Mouse (Mus musculus) cerebellum, postnatal 36 days (tissue): ENCODE results near the gene Engase.

ENCODE experiments used
- DNase-seq, 2 experiments: peaks; one replicate each; pipeline ENCODE4 v3.0.0; 2021 to 2022; ENCODE audit warnings: mixed read lengths in 2 of 2

Engase gene

DNA sequence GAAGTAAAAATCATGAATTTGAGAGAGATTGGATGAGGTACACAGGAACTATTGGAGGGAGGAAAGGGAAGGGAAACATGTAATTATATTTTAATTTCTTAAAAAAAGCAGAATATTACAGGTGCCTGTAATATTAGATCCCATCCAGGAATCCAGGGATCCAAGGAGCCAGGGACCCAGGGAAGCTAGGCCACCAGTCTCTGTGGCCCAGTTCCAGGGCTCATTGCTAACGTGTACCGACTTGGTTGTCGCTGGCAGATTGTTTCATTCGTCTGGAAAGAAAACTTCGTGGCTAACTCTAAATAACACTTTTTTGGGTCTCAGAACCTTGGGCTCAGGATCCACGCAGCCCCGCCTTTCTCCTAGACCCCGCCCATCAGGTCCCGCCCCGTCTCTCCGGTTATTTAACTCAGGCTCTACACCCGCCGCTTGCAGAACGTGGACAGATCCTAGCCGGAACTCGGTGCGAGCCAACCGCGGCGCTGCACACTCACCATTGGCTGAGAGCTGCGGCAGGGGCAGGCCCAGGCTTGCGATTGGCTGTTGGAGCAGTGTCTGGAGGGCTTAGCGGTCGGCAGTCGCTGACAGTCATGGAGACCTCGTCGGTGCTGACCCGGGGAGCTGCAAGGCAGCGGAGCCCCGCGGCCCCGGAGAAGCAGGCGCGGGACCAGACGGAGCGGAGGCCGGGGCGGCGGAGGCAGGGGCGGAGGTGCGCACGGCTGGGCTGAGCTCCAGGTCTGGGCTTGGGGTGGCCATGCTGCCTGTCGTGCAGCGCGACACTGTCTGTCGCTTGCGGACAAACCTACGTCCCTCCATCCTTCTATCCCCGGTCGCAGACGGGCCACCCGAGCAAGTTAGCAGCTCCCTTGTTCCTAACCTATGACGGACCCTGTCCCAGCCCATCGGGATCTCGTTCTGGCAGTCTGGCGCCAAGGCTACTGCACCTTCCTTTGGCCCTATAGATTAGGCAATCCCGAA lies at the start of gene Engase:
Engase (plus strand) TSS at position 434 of the 978 bp plus-strand sequence.
- DNase-seq, result peak; percentile 95

DNA sequence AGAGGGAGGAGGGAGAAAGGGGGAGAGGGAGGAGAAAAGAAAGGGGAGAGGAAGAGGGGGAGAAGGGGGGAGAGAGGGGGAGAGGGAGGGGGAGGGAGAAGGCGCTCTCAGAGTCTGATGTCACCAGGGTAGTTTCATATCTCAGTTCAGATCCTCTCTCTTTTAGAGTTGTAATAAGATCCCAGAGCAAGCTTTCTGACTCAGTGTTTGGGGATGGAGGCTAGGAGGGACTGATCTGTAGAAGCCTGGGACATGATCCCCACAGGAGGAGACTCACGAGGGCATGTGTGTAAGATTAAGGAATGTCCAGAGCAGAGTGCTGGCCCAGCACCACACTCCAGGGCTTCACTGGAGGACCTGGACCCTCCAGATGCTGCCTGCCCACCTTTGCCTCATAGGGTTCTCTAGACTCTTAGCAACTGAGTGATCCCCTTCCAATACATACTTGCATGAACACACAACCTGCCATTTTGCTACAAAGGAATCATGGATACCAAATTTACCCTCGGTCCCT lies 49.3 kb upstream of the Engase start:
- no peak for DNase-seq

DNA sequence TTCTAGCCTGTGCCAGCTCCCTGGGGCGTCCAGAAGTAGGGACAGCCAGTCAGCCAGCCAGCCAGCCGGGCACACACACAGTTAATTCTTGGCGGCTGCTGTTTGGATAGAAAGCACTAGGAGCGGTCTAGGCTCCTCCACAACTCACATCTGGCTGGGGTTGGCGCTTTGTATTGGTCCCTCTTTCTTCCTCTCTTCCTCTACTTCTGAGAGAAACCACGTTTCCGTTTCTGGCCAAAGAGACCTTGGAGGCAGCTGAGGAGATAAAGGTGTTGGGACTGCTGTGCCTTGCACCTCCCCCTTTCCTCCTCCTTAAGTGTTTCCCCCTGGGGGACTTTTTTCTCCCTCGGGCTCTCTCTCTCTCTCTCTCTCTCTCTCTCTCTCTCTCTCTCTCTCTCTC lies 48.6 kb upstream of the Engase start, which contains the start of gene C1qtnf1:
C1qtnf1 (plus strand) TSS at position 218 of the 400 bp plus-strand sequence.
- no peak for DNase-seq

DNA sequence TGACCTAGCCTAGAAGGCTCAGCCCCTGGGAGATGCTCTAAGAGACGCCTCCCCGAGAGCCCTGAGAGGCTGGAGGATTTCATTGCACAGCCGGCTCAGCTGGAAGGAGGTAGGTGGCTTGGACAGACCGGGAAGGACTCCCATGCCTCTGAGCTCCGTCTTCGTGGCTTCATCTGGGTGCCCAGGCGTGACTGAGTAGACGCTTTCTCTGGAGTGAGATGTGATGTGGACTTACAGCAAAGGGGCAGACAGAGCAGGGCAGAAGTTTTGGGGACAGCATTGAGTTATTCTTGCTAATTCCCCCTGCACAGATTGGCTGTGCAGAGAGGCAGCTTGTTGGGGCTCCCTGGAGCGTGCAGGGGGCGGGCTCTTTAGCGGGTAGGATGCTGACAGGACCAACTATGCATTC lies 48.2 kb upstream of the Engase start:
- DNase-seq, result no peak

DNA sequence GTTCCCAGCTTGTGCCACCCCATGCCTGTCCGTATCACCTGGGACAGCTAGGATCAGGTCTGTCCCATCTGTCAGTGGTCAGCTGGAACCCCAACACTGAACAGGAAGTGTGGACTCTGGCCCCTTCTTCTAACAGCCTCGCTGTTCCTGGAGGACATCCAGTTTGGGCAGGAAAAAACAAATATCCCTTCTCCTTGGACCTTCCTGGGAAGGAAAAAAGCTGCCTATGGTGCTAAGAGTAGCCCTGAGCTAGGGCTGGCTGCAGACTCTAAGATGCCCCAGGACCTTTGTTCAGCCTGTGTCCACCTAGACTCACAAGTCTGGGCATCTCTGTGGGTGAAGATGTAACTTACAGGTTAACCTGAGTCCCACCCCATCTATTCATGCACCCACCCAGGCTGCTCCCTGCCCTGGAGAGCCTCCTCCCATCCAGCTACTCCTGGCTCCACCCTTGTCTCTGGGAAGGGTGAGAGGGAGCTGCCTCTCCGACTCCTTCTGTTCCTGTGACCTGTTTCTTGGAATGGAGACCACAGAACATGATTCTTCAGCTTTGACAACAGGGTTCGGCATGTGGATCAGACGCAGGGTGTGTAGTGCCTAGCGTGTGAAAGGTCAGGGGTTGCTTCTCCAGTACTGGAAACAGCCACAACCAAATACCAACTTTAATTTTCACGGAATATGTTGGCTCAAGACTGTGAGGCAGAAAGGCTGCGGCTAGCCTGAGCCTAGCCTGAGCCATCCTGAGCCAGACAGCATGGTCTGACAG lies 47.5 kb upstream of the Engase start:
- no peak for DNase-seq

DNA sequence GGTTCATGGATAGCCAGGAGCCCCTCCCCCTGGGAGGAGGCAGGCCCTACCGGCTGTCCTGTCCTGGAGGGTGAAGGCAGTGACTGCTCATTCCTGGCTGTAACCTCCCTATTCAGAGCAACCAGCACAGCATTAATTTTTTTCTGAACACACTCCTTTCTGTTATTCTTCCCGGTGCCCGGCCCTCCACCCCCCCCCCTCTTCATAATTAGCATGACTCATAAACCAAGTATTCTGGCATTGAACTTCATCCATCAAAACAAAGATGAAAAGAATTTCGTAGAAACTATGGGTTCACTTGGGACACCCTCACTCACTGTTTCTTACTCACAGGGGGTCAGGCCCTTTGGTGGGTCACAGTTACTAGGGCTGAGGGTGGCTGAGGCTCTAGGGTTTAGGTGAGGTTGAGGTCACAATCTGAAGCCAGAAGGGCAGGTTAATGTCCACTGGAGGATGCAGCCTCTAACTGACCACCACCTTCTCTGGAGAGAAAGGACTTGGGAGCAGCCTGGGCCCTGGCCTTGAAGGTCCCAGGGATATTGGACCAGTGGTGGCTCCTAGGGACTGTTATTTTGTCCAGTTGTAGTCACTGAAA lies 46.2 kb upstream of the Engase start:
- no peak for DNase-seq

DNA sequence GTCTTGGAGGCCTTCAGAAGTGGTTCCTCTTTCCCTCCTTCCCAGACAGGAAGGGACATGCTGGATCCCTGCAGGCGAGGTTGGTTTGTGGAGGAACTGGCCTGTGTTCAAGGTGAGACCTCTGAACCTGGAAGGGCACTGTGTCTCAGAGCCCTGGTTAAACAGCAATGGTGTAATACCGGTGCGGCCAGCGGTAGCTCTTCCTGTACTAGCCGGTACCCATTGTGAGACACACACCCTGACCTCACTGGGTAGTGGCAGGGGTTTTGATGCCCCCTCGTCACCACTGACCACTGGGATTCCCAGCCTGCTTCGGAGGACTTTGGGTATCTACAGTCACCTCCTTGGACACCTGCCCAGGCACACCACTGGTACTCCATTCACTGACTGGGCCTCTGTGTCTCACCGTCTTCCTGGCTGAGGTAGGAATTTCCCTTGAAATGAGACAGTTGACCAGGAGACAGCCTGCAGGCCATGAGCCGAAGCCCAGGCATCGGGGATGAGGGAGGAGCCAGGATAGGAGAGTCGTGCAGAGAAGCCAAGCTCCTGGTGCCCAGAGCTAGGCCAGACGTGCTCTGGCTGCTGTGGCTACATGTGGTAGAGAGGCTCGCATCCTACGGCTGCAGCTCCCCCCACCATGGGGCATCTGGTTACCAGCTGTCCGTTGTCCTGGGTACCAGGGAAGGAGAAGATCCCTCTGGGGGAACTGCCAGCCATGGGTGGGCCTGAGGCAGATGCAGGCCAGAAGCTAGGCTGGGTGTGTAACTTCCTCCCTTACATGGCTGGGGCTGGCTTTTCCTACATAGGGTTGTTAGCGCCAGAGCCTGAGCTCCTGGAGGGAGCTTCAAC lies 45.3 kb upstream of the Engase start:
- no peak for DNase-seq

DNA sequence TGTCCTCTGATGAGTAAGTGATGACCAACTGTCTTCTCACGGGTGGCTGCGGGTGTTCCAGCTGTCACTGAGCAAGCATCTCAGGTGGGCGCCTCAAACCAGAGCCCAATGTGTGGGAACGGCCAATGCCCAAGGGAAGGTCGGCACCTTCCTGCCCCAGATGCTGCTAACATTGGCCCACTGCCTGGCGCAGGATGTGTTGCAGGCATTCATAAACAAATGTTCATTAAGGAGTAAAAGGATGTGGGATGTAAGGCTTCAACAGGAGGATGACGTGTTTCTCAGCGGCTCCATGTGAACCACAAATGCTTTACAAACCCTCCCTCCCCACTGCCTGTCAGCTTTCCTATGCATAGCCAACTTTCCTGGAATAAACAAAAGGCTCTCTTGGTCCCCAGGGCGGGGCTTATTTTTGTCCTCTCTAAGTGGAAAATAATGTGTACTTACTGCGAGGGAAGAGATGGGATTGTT lies 43.2 kb upstream of the Engase start:
- DNase-seq, result no peak

DNA sequence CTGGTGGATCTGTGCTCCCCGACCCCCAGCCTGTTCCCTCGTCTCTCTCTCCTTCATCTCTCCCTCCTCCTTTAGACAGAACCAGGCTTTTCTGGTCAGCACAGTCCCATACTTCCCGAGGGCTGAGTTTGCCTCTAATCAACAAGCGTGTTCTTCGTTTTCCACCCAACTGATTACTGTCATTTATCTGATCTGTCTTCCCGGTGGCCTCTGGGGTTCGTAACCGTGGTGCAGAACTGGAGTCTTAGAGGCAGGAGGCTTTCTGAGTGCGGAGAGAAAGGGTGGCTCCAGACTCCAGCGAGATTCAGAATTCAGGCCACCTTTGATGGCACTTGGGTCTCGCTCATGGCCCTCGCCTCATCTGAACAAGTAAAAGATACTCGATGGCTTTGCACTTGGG lies 42.5 kb upstream of the Engase start:
- no peak for DNase-seq

DNA sequence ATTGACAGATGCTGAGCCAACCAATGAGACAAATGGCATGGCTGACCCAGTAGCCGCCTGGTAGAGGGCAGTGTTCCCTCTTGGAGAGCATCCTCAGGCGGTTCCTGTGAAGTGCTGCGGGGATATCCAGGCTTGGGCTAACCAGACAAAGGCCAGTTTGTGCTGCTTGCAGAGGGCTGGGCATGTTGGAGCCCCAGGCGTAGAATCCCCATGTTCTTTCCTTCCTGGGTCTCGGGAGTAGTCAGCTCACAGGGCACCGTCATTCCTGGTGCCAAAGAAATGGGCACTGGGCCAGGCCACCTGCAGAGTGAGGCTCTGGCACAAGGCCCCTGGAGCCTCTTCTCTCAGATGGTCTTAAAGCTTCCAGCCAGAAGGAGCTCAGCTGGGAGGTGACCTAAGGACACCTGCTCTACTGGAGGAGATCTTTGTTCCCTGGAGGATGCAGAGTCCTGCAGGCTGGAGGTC lies 40.1 kb upstream of the Engase start:
- DNase-seq, result peak; percentile 77 to 79

DNA sequence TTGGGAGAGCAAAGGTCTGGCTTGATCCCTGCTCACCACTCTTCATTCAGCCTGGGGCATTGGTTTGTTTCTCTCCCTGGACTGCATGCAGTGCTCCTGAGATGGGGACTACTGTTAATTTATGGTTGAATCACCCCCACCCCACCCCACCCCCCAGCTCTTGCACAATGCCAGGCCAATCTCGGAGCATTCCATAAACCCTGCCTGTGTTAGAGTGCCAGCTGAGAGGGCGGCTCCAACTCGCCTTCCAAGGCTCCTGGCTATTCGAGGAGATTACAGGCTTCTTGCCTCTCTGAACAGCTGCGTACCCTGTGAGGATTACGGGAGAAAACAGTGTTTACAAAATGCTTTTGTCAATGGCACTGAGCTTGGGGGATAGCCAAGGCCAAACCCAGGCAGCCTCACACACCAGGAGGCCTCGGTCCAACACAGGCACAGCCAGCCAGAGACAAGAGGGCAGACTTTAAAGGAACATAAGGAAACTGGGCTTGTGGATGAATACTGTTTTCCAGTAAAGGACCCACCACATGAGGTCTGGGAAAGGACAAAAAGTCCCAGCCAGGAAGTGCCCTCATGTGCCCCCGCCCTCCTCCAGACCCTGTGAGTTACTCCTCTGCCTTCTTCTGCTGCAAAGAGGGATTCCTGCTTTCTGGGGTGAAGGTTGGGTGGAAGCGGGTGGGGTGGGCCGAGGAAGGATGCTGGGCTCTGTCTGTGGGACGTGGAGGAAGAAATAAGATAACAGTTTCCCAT lies 37.8 kb upstream of the Engase start:
- no peak for DNase-seq

DNA sequence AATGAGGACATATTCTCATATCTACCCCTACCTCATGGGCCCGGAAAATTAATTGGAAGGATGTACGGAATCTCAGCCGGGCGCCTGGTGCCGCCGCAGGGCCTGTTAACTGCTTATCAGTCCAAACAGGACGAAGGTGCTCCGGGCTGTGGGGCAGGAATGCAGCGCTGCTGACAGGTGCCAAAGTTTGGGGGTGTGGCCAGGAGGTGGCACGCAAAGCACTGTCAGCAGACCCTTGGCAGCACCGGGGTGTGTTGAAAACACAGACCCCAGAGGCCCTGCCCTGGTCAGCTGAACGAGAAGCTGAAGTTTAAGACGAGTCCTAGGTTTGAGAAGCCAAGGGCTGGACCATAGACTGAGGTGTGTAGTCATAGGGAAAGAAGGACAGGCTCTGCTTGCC lies 33.9 kb upstream of the Engase start:
- DNase-seq, result no peak

DNA sequence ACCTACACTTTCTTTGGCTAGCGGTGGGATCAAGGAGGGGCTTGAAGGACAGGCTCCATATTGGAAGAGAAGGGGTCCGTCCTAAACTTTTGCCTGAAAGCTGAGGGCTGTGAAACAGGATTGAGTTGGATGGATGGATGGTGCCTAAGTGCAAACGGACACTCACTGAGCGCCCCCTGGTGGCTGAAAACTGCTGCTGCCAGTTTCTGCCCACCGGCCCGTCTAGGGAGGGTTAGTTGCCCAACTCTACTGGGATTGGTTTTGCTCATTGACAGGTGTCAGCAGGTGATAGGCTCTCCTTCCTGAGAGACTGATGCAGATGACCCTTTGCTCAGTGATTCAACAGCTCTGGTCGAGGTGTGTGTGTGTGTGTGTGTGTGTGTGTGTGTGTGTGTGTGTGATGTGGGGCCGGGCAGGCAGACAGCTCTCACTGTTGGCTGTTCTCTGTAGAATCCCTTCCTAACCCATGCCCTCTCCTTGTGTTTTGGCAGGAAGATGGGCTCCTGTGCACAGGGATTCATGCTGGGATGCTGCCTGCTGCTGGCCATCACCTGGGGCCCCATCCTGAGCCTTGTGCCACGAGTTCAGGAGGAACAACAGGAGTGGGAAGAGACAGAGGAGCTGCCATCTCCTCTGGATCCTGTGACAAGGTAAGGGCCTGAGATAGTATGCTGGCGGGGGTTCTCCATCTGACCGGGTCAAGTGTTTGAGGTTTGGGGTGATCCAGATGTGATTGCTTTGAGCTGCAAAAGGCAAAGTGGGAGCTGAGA lies 33.2 kb upstream of the Engase start:
- peak; percentile 72 to 75 for DNase-seq

DNA sequence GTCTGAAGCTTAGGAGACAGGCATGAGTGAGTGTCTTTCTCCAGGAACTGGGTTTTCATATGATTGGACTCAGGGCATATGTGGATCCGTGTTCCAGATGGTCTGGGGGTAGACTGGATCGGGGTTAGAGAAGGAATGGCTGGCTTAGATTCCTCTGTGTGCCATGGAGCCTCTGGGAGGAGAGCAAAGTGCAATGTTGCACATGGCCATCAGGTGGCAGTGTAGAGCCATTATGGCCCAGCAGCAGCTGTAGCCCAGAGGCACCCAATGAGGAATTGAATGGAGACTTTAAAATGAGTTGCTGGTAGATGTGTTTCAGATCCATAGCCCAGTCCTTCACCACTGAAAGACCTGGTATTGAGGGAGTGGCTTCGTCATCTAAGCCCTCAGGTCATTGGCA lies 30.8 kb upstream of the Engase start:
- DNase-seq, result peak; percentile 68 to 72

DNA sequence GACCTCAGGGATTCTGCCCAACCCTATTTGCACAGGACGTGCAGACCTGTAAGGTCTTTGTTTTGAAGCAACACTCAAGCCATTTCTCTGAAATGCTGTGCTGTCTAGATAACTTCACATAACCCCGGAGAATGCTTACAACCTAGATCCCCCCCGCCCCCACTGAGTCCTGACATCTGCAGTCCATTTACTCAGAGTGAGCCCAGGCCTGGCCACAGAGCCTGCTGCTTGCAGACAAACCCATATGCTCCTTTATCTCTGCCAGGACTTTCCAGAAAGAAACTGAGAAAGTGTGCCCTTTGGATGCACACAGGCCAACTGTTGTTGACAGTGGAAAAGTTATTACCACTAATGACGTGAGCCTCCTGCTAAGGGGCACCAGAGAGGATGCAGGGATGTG lies 29.3 kb upstream of the Engase start:
- DNase-seq, result no peak

DNA sequence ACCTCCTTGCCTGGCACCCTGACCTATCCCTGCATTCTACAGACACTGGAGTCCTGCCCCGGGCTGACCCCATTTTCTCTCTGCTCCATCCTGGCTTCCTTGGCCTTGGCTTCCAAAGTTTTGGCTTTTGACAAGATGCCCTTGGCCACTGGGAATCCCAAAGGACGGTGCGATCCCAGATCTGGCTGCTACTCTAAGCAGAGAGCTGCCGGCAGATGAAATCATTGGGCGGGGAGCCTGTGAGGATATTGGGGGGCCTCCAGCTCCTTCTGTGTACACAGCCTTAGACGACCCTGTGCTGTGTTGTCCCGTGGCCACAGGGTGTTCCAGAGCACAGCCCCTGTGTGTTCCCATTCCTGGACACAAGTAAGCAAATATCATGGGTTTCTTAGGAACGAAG lies 28.2 kb upstream of the Engase start:
- DNase-seq, result no peak

DNA sequence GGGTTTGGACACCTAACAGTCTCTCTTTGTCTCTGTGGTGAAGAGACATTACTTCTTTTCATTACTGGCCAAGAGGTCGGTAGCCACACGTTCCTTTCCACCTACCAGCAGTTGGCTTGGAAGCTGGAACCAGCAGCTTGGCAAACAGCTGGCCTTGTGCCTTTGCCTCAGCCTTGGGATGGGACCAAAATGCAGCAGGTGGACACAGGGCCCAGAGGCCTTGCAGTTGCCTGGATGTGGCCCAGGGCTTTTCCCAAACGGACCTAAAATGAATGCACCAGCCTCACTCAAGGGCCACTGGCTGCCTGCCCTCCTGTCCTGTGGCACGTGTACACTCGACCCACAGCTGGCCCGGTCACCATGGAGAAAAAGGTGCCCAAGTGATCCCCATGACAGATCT lies 25.4 kb upstream of the Engase start:
- DNase-seq, result no peak

DNA sequence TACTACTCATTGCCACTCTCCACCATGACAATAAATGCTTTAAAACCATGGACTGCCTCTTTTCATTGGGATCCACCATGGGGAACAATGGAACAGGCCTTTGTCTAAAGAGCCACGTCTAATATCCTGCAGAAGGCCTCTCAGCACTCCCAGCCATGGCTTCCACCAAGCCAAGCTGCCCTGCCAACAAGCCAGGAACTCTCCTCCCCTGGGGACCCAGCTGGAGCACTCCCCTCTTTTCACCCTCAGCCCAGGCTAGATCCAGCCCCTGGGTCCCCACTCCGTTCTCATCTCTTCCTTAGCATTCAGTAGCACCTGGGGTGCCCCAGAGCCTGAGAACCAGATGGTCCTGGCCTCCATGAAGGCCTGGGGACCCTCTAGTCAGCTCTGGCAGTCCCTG lies 23.7 kb upstream of the Engase start:
- no peak for DNase-seq

DNA sequence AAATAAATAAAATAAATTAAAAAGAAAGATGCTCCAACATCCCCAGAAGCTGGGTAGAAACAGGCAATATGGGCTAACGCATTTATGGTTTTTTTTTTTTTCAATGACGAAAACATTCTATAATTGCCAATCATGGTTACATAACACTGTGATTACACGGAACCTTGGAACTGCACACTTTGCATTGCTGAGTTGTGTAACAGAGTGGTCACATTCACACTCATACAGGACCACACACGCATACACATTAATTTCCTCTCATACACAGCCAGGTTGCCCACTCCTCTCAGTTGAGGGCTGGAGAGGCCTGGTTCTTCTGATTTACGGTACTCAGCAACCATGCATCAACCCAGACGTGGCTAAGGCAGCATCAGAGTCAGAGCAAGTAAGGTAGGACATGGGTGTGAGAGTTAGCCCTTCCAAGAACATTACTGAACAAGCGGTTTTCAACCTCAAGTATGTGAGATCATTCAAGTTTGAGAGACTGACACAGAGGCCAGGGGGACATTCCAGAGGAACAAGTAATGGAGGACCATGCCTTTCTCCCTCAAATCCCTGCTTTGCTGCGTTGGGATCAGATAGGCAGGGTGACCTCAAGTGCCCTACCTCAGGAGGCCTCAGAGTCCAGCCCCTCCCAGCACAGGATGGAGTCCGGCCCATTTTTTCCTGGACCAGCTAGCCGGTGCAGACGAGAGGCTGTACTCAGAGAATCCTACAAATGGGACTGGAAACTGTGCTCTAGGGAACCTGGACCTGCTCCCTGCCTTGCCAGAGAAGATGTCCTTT lies 22.6 kb upstream of the Engase start:
- DNase-seq, result no peak

DNA sequence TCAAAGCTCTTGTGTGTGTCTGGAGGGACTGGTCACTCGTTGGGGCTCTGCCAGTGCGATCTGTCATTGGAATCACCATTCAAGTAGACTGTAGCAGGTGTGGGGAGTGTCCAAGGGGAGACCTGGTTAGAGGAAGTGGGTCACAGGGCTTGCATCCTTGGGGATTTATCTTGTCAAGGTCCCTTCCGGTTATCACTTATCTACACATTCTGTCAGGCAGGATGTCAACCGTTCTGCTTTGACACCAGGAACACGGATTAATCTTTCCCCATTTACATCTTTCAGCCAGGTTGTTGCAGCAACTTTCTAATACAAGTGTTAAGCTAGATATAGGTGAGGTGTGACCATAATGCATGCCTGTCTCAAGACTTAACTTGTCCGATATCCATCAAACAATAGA lies 20.8 kb upstream of the Engase start:
- no peak for DNase-seq
